Mouse (Mus musculus): ENCODE measurements at regions not wholly inside any gene's neighbourhood (a gene's known extent, or its start where the extent isn't known, plus 50 kb on each side); places are given as distances from the start of the nearest gene placed in this dataset.
"Not testable (repeated sequence)": the region's sequence is repeated elsewhere in the genome, so short reads cannot be mapped to it uniquely, and the experiment has no call there.

- not testable (repeated sequence) for H3K27me3 ChIP-seq (ENCODE audit: control insufficient read depth, insufficient read depth, low read depth, low read length); H3K36me3 ChIP-seq (ENCODE audit: control insufficient read depth, insufficient read depth, low read length); H3K27ac ChIP-seq (ENCODE audit: low read length); H3K4me3 ChIP-seq (ENCODE audit: low read length); H3K9ac ChIP-seq (ENCODE audit: low read length); H3K9me3 ChIP-seq (ENCODE audit: control insufficient read depth, low read length); H3K4me2 ChIP-seq (ENCODE audit: low read depth, low read length); ATAC-seq (ENCODE audit: low read depth); H3K4me1 ChIP-seq (replicated peaks; ENCODE audit: control insufficient read depth, insufficient read depth, low read length)
- WGBS, result 29% methylated on average over 1 of the region's 1 CpGs
These were observed 73.8 kb upstream of the Gucy1a1 start for GRCm38 (mm10) chr3:82219192-82219885.

- no peak overlapping the region for H3K4me2 ChIP-seq (ENCODE audit: low read depth, low read length)
- H3K9me3 ChIP-seq (ENCODE audit: control insufficient read depth, low read length), result no peaks in the 10 kb centered on the region
- no peaks in the 10 kb centered on the region for H3K4me1 ChIP-seq (replicated peaks; ENCODE audit: control insufficient read depth, insufficient read depth, low read length)
- no peak overlapping the region for H3K4me3 ChIP-seq (ENCODE audit: low read length)
- H3K27me3 ChIP-seq (ENCODE audit: control insufficient read depth, insufficient read depth, low read depth, low read length), result no peaks in the 10 kb centered on the region
- H3K36me3 ChIP-seq (ENCODE audit: control insufficient read depth, insufficient read depth, low read length), result no peaks in the 10 kb centered on the region
- H3K9ac ChIP-seq (ENCODE audit: low read length), result no peak overlapping the region
- 46% methylated on average over 6 of the region's 6 CpGs for WGBS
- peak; percentile 78 for ATAC-seq (ENCODE audit: low read depth)
- 0 out of 2 replicates have a peak overlapping the region, but pooled peaks have one; percentile 5 for H3K27ac ChIP-seq (ENCODE audit: low read length)
These were observed 69.2 kb upstream of the Gucy1a1 start for GRCm38 (mm10) chr3:82214566-82215465.

- 85% methylated on average over 5 of the region's 5 CpGs for WGBS
- H3K9ac ChIP-seq (ENCODE audit: low read length), result no peak overlapping the region
- no peaks in the 10 kb centered on the region for H3K27me3 ChIP-seq (ENCODE audit: control insufficient read depth, insufficient read depth, low read depth, low read length)
- ATAC-seq (ENCODE audit: low read depth), result no peak
- no peaks in the 10 kb centered on the region for H3K4me1 ChIP-seq (replicated peaks; ENCODE audit: control insufficient read depth, insufficient read depth, low read length)
- H3K9me3 ChIP-seq (ENCODE audit: control insufficient read depth, low read length), result no peaks in the 10 kb centered on the region
- H3K27ac ChIP-seq (ENCODE audit: low read length), result no peak overlapping the region
- no peaks in the 10 kb centered on the region for H3K36me3 ChIP-seq (ENCODE audit: control insufficient read depth, insufficient read depth, low read length)
- H3K4me2 ChIP-seq (ENCODE audit: low read depth, low read length), result no peak overlapping the region
- no peak overlapping the region for H3K4me3 ChIP-seq (ENCODE audit: low read length)
These were observed 61.7 kb upstream of the Gucy1a1 start for GRCm38 (mm10) chr3:82207321-82207720.

All from lung, embryonic 16.5 days (tissue).